Mouse (Mus musculus): ENCODE measurements around the gene Tsacc. TPM values are rescaled to one million over a fixed set of nuclear protein-coding genes. Genes with fewer than 3 reads are reported as not detected.

The Tsacc gene
- polyA plus RNA-seq, 1 experiment: 2.4 TPM

GRCm38 (mm10) chr3:88242531-88242930, 54.3 kb downstream of the Tsacc start:
- DNase-seq (ENCODE audit: low read depth, low spot score): no peak
- WGBS: 2% methylated on average over 13 of the region's 13 CpGs

DNA sequence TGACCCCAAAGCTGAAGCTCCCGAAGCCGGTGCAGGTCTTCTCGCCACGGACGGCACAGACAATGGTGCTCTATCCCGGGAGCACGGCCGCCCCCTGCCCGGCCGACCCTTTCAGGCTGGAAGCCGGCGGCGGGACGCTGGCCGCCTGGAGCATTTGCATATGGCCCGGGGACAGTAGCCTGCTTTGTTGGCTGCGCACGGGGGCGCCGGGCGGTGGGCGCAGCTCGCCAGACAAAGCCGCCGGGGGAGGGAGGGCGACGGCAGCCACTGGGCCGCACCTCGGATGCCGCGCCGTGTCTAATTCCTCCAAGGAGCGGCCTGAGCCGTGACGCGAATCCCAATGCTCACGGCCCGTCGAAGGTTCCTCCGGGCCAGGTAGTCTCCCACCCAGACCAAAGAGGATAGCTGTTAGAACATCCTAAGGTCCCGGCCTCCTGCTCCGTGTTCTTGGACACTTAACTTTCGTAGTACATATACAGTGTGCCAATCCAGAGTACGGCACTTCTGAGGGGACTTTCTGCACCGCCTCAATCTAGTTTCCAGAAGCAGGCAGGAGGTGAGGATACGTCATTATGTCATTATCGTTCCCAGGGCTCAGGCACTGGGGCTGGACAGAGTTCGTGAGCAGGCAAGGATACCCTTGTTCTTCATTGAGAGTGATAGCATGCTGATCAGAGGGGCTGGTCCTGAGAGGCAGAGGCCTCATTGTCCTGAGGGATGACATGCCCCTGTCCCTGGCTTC, 55.6 kb downstream of the Tsacc start:
- 8% methylated on average over 47 of the region's 48 CpGs for WGBS
- no peak for DNase-seq (ENCODE audit: low read depth, low spot score)

GRCm38 (mm10) chr3:88239446-88239845, 57.4 kb downstream of the Tsacc start:
- WGBS: 54% methylated on average over 4 of the region's 4 CpGs
- DNase-seq (ENCODE audit: low read depth, low spot score): no peak

DNA sequence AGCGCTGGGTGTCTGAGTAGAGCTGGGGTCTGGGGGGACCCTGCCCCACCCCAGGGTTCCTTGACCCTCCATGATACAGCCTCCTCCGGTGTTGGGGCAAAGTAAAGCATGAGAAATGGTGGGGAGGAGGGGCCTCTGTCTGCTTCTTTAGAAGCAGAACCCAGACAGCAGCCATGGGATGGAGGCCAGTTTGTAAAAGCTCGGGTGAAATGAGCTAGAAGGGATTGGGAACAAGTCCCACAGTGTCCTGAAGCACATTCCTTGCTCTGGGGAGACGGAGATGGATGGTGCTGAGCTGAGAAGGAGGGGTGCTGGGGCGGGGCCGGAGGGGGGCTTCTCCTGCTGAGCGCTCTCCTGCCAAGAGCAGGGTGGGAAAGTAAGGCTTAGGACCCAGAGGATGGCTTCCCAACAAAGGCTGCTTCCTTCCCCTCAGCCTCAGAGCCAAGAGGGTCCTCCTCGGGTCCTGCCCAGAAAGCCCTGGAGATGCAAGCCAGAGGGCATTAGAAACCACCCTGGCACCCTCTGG, 57.9 kb downstream of the Tsacc start:
- no peak for DNase-seq (ENCODE audit: low read depth, low spot score)
- 49% methylated on average over 8 of the region's 8 CpGs for WGBS

GRCm38 (mm10) chr3:88237556-88238194, 59.1 kb downstream of the Tsacc start:
- no peak for DNase-seq (ENCODE audit: low read depth, low spot score)
- 9% methylated on average over 10 of the region's 10 CpGs for WGBS

DNA sequence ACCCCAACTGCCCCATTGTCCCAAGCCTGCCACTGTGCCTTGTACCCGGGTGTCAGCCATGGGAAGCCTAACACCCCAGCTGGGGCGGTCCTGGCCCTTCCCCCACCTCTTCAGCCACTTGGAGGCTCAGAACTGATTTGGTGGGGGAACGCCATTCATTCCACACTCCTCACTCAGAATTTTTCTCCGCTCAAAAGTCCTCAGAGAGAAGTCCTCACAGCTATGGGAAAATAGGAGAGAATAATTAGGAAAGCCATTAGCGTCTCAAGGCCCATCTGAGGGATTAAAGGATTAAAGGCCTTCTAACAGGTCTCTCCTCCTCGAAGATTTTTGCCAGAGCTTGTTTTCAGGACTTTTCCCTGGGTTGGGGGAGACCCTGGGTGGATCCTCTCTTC, 59.6 kb downstream of the Tsacc start:
- WGBS: 66% methylated on average over 6 of the region's 6 CpGs

GRCm38 (mm10) chr3:88235616-88236015, 61.2 kb downstream of the Tsacc start:
- 91% methylated on average over 2 of the region's 2 CpGs for WGBS
- DNase-seq (ENCODE audit: low read depth, low spot score): no peak

More for the DNA sequence above, 59.6 kb downstream of the Tsacc start:
- DNase-seq (ENCODE audit: low read depth, low spot score): no peak

- DNase-seq (ENCODE audit: low read depth, low spot score): no peak
These were observed 61.6 kb downstream of the Tsacc start for GRCm38 (mm10) chr3:88235216-88235615.

DNA sequence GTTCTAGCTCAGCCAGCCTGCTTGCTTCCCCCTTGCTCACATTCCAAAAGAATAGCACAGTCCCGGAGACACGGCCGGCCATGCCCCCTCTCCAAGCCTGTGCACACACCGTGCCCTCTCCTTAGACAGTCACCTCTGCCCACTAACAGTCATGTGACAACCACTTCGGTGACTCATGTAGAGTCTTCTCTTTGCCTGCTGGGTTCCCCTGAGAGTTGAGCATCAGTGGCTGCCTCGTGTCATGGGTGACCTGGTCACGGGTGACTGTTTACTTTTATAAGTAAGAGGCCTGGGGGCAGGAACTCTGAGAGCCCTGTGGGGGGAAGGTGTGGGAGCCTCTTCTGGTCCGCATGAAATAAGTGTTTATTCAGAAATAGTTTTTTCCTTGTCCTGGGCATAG, 62.8 kb downstream of the Tsacc start:
- 41% methylated on average over 8 of the region's 8 CpGs for WGBS
- DNase-seq (ENCODE audit: low read depth, low spot score): no peak

More at GRCm38 (mm10) chr3:88235216-88235615, 61.6 kb downstream of the Tsacc start:
- 11% methylated on average over 3 of the region's 3 CpGs for WGBS

DNA sequence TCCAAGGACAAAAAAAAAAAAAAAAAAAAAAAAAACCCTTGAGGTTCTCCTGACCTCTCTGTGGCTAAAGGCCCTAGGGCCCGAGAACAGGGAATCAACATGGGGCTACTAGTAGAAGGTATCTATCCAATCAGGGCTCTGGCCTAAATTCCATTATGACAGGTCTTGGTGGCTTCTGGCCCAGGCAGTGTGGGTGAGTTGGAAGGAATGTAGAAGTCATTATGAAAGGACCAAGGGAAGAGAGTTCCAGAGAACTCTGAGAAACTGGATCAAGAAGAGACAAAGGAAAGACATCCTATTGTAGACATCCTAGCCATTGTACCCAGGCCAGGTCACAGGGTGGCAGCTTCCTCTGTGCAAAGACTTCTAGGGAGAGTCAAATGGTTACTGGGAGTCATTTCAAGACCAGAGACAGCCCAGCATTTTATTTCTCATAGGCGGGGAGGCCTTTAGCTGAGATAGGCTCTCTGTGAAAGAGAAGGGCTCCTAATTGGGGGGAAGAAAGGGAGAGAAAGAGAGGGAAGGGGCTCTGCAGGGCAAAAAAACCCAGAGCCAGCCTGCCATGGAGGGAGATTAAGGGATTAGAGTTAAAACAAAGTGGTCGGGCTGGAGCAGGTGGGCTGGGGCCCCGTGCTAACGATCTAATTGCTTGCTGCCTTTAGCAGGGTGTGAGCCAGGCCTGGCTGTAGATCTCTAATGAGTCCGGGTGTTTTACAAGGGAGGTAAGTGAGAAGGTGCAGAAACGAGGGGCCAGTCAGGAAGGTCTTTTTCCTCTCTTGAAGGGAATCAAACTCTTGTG, 63.7 kb downstream of the Tsacc start:
- WGBS: 29% methylated on average over 7 of the region's 7 CpGs
- DNase-seq (ENCODE audit: low read depth, low spot score): no peak

Other genes with a start within 250 kb of the Tsacc start
- 62.6 and 75.5 TPM in 2 replicates for gene Naxe, start 238.5 kb downstream of the Tsacc start, polyA plus RNA-seq (2012; rRNA removed)
- not detected in 2 replicates for gene Ttc24, start 218.7 kb downstream of the Tsacc start, polyA plus RNA-seq (2012; rRNA removed)
- gene Iqgap3, start 215.0 kb downstream of the Tsacc start, polyA plus RNA-seq (2012; rRNA removed): 14.3 and 18.7 TPM in 2 replicates
- gene Mef2d, start 154.6 kb downstream of the Tsacc start, polyA plus RNA-seq (2012; rRNA removed): 26.1 and 40.8 TPM in 2 replicates
- gene Rhbg, start 42.3 kb downstream of the Tsacc start, polyA plus RNA-seq (2012; rRNA removed): 32.9 and 50.2 TPM in 2 replicates
- 0.30 TPM in 1 of 2 replicates, not detected in the other for gene Gm38392, start 9.8 kb downstream of the Tsacc start, polyA plus RNA-seq (2012; rRNA removed)
- 159 and 172 TPM in 2 replicates for gene Cct3, start 117 bp upstream of the Tsacc start, polyA plus RNA-seq (2012; rRNA removed)
- 194 and 196 TPM in 2 replicates for gene Glmp, start 28.0 kb upstream of the Tsacc start, polyA plus RNA-seq (2012; rRNA removed)
- 30.3 and 41.6 TPM in 2 replicates for gene Tmem79, start 39.1 kb upstream of the Tsacc start, polyA plus RNA-seq (2012; rRNA removed)
- gene Smg5, start 39.3 kb upstream of the Tsacc start, polyA plus RNA-seq (2012; rRNA removed): 50.2 and 69.8 TPM in 2 replicates
- gene Paqr6, start 67.6 kb upstream of the Tsacc start, polyA plus RNA-seq (2012; rRNA removed): 2.4 and 3.2 TPM in 2 replicates
- 2.5 and 5.6 TPM in 2 replicates for gene Bglap3, start 75.7 kb upstream of the Tsacc start, polyA plus RNA-seq (2012; rRNA removed)
- 0.36 and 0.58 TPM in 2 replicates for gene Bglap2, start 81.7 kb upstream of the Tsacc start, polyA plus RNA-seq (2012; rRNA removed)
- 1.5 TPM in 1 of 2 replicates, not detected in the other for gene Bglap, start 87.5 kb upstream of the Tsacc start, polyA plus RNA-seq (2012; rRNA removed)
- gene Pmf1, start 113.3 kb upstream of the Tsacc start, polyA plus RNA-seq (2012; rRNA removed): 67.4 and 70.5 TPM in 2 replicates
- 32.0 and 47.7 TPM in 2 replicates for gene Slc25a44, start 128.1 kb upstream of the Tsacc start, polyA plus RNA-seq (2012; rRNA removed)
- gene Sema4a, start 164.2 kb upstream of the Tsacc start, polyA plus RNA-seq (2012; rRNA removed): 221 and 227 TPM in 2 replicates
- 90.6 and 165 TPM in 2 replicates for gene Lmna, start 213.0 kb upstream of the Tsacc start, polyA plus RNA-seq (2012; rRNA removed)
- gene Mex3a, start 235.4 kb upstream of the Tsacc start, polyA plus RNA-seq (2012; rRNA removed): 0.63 and 0.89 TPM in 2 replicates

Data from large intestine, adult 2 months (tissue).